Mouse (Mus musculus) B cell, adult 62 days (primary cell): ENCODE measurements around the gene Plce1. TPM values are rescaled to one million over a fixed set of nuclear protein-coding genes. Genes with fewer than 3 reads are reported as not detected.

Experiments used
- total RNA-seq: library from RNA; stranded (reverse); gene quantifications from 4 replicates; pipeline ENCODE4 v1.2.4, GENCODE M21; 2023

Plce1 gene
- 0.47 TPM in 1 of 4 replicates, not detected in the others for total RNA-seq

DNA sequence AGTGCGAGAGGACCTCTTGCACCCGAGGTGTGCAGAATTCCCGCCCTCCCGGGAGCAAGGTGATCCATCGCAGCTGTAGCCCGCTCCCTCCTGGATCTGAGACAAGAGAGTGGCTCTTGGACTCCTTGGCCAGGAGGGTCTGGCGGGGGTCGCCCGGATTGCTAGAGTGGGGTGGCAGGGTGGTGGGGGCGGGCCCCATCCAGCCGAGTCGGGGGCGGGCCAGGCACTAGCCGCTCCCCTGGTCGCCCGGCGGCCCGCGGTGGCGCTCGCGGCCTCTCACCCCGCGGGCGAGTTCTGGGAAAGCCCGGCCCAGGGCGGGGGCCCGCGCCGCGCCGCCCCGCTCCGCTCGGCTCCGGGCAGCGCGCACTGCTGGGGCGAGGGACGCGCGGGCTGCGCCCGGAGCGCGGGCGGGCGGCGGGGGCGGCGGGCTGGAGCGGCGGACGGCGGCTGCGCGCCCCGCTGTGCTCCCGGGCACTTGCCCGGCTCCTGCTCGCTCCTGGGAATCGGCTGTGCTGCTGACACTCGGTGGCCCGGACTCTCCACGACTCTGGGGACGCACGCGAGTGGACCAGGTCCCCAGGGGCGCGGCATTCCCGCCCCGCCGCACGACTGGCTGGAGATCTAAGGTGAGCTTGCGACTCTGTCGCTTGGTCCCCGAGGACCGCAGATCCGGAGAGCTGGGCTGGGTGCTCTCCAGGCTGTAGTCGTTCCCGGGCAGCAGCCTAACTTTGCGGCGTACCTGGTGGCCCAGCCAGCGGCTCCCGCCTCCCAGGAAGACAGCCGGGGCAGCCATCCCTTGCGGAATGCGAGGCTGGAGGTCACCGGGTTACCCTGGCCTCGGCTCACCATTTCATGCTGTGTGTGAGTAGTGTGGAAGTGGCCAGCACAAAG lies at the start of gene Plce1:
TSS of gene Plce1 (plus strand) at position 379 of the 891 bp plus-strand sequence.

DNA sequence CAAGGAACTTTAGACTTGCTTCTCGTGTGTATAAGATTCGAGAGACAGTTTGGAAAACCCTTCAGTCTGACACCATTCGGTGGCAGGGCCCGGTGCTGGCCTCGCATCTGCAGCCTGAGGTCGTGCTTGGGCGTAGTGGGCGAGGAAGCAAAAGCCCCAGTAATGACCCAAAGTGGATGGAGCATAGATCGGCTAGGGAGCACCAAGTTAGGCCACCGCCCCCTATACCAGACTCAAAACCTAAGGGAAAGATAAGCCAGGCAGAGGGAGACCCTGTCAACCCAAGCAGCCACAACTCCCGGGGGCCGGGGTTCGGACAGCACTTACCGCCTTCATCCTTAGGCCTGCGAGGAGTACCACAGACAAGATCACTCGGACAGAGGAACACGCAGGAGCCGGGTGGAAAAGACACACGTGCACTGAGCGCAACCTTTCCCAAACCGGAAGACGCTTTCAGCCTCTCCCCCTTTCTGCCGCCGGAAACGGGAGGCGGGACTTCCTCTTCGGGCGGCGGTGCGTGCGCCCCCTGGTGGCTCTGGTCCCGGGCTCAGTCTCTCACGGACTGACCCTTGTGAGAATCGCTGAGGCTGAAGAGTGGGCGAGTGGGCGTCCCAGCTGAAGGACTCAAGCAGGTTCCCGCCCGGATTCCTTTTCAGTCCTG lies 338.0 kb downstream of the Plce1 start, which contains the start of gene Noc3l:
TSS of gene Noc3l (minus strand) at position 472 of the 661 bp plus-strand sequence.

Other genes with a start within 250 kb of the Plce1 start
- not detected in 4 replicates for gene Lgi1, start 216.6 kb upstream of the Plce1 start, total RNA-seq
- gene Slc35g1, start 85.1 kb upstream of the Plce1 start, total RNA-seq = 0.55 to 0.72 TPM (median 0.60 TPM) in 4 replicates